Mouse (Mus musculus) intestine, embryonic 14.5 days (tissue): ENCODE measurements around the gene Cdk17. TPM values are rescaled to one million over a fixed set of nuclear protein-coding genes. Genes with fewer than 3 reads are reported as not detected.
A peak's percentile ranks its signal among the peaks of the same experiment; 100 is the strongest.

Experiments
- ATAC-seq: fragments of 200-750 bp; cut with Nextera tagmentation; replicated peaks from 2 replicates; pipeline ENCODE4 v1.8.0; 2017; ENCODE audit warnings: low read depth, moderate number of reproducible peaks, moderate TSS enrichment, moderate library complexity; ENCODE audit not compliant: low FRiP score, low TSS enrichment
- DNase-seq: peaks from one replicate; pipeline ENCODE4 v3.0.0-alpha.2; 2018; ENCODE audit warnings: low spot score
- H3K27ac ChIP-seq: fragments of 300-500 bp; sonication (generic); 2 replicates; pipeline ENCODE4 v1.5.1; 2014; ENCODE audit warnings: low read depth, mild to moderate bottlenecking, control low read depth
- H3K27me3 ChIP-seq: fragments of 300-500 bp; sonication (generic); replicated peaks from 2 replicates; pipeline ENCODE4 v1.6.1; 2014; ENCODE audit warnings: low read length, control low read depth; ENCODE audit not compliant: control insufficient read depth, insufficient read depth
- H3K36me3 ChIP-seq: fragments of 300-500 bp; sonication (generic); 2 replicates; pipeline ENCODE4 v1.6.1; 2014; ENCODE audit warnings: low read length, control low read depth; ENCODE audit not compliant: control insufficient read depth, insufficient read depth
- H3K4me1 ChIP-seq: fragments of 300-500 bp; sonication (generic); replicated peaks from 2 replicates; pipeline ENCODE4 v1.6.1; 2014; ENCODE audit warnings: low read length, control low read depth, mixed read lengths; ENCODE audit not compliant: control insufficient read depth, insufficient read depth
- H3K4me2 ChIP-seq: fragments of 300-500 bp; sonication (generic); 2 replicates; pipeline ENCODE4 v1.6.1; 2014; ENCODE audit warnings: low read length
- H3K4me3 ChIP-seq: fragments of 300-500 bp; sonication (generic); 2 replicates; pipeline ENCODE4 v1.5.1; 2014; ENCODE audit warnings: low read depth, low read length, control low read depth, mixed read lengths
- H3K9ac ChIP-seq: fragments of 300-500 bp; sonication (generic); 2 replicates; pipeline ENCODE4 v1.6.1; 2014; ENCODE audit warnings: mild to moderate bottlenecking, low read length
- H3K9me3 ChIP-seq: fragments of 300-500 bp; sonication (generic); 2 replicates; pipeline ENCODE4 v1.6.1; 2016; ENCODE audit warnings: low read length, control low read depth; ENCODE audit not compliant: control insufficient read depth
- WGBS: fragments of 180-500 bp; shearing (Covaris S2); extraction: QIAGEN DNeasy Blood & Tissue Kit; methylation state at CpG from one replicate; pipeline ENCODE4 v1.1.7; 2014; 5-methylcytosine and 5-hydroxymethylcytosine counted together
- microRNA counts: library from miRNA; unstranded; fragments of <30 nt; microRNA quantifications from one replicate; lab custom pipeline; 2016
- microRNA-seq: library from miRNA; unstranded; fragments of <30 nt; microRNA quantifications from one replicate; pipeline ENCODE4, GENCODE M21; 2016
- polyA plus RNA-seq: library from polyadenylated mRNA; unstranded; fragments of >200 nt; fragmentation: Nextera tagmentation; extraction: Ambion mirVana; gene quantifications from 2 replicates; pipeline ENCODE4 v1.2.1, GENCODE M21; 2014

Gene Cdk17
- polyA plus RNA-seq, 1 experiment from 2014 or later: 21.9 TPM

GRCm38 (mm10) chr10:93309131-93309933, 148.7 kb downstream of the Cdk17 start:
- Histone ChIP-seq H3K4me1 (peaks cover 6% of the 10 kb centered on the region; the same call in 1 of the 2 replicates), H3K4me2 (peak overlapping the region; percentile 87), H3K9ac (peak overlapping the region; percentile 94), H3K27me3 (no peaks in the 10 kb centered on the region), H3K4me3 (peak overlapping the region; percentile 59), H3K9me3 (no peaks in the 10 kb centered on the region), H3K36me3 (no peaks in the 10 kb centered on the region), H3K27ac (peak overlapping the region; percentile 94)
- DNase-seq (peak; percentile 79), ATAC-seq (peak; percentile 59)
- WGBS: under 1% methylated on average over 21 of the region's 23 CpGs

GRCm38 (mm10) chr10:93309934-93310621, 149.4 kb downstream of the Cdk17 start:
- ATAC-seq: peak; percentile 51
- Histone ChIP-seq H3K9me3 (no peaks in the 10 kb centered on the region), H3K4me2 (peak overlapping the region; percentile 87), H3K27ac (peak overlapping the region; percentile 94), H3K4me3 (peak overlapping the region; percentile 59), H3K27me3 (no peaks in the 10 kb centered on the region), H3K9ac (peak overlapping the region; percentile 94), H3K4me1 (peaks cover 6% of the 10 kb centered on the region; the same call in 1 of the 2 replicates), H3K36me3 (no peaks in the 10 kb centered on the region)
- WGBS: under 1% methylated on average over 43 of the region's 43 CpGs
- DNase-seq: peak; percentile 83

GRCm38 (mm10) chr10:93310721-93311411, 150.2 kb downstream of the Cdk17 start, which contains the start of gene Elk3:
Gene Elk3, minus strand, starts transcription at chr10:93311135.
- WGBS: 1% methylated on average over 52 of the region's 53 CpGs
- peak within 1 kb of the TSS; percentile 94 for H3K9ac ChIP-seq
- no peaks in the 10 kb centered on the region for H3K27me3 ChIP-seq
- H3K36me3 ChIP-seq: no peaks in the 10 kb centered on the region
- ATAC-seq: peak; percentile 73
- peak within 1 kb of the TSS; percentile 94 for H3K27ac ChIP-seq
- no peaks in the 10 kb centered on the region for H3K9me3 ChIP-seq
- peak within 1 kb of the TSS; percentile 87 for H3K4me2 ChIP-seq
- DNase-seq: peak; percentile 81
- H3K4me1 ChIP-seq: peaks cover 6% of the 10 kb centered on the region; the same call in 1 of the 2 replicates
- peak within 1 kb of the TSS; percentile 59 for H3K4me3 ChIP-seq

- Histone ChIP-seq H3K36me3 (no peaks in the 10 kb centered on the region), H3K4me1 (peaks cover 6% of the 10 kb centered on the region; the same call in 1 of the 2 replicates), H3K9me3 (no peaks in the 10 kb centered on the region), H3K4me3 (peak overlapping the region; percentile 59), H3K27me3 (no peaks in the 10 kb centered on the region), H3K27ac (peak overlapping the region; percentile 94; the same call in 1 of the 2 replicates), H3K4me2 (peak overlapping the region; percentile 87), H3K9ac (peak overlapping the region; percentile 94; the same call in 1 of the 2 replicates)
- DNase-seq: no peak
- ATAC-seq: no peak
- 14% methylated on average over 4 of the region's 4 CpGs for WGBS
Measured at GRCm38 (mm10) chr10:93311576-93311975, 150.9 kb downstream of the Cdk17 start.

MicroRNAs within 50 kb of the gene (microRNA counts, 519-probe panel; counts per million panel counts)
- microRNA mmu-miR-1931 (lab: Ali Mortazavi, UCI): not detected

Small RNAs within 50 kb of the gene (microRNA-seq; reads per million reads assigned to microRNA genes)
- 0.51 reads per million for gene Mir1931

Other genes with a start within 250 kb of the Cdk17 start
- gene Cfap54, start 79.3 kb upstream of the Cdk17 start, polyA plus RNA-seq: 0.07 and 0.16 TPM in 2 replicates
- 26.5 and 30.3 TPM in 2 replicates for gene Elk3, start 150.3 kb downstream of the Cdk17 start, polyA plus RNA-seq